Mouse (Mus musculus) stomach, embryonic 14.5 days (tissue): ENCODE measurements at regions not wholly inside any gene's neighbourhood (a gene's known extent, or its start where the extent isn't known, plus 50 kb on each side); places are given as distances from the start of the nearest gene placed in this dataset.

Experiments
- ATAC-seq: fragments of 200-750 bp; cut with Nextera tagmentation; 2 replicates; pipeline ENCODE4 v1.8.0; 2017; ENCODE audit warnings: low read depth, moderate TSS enrichment; ENCODE audit not compliant: insufficient number of reproducible peaks, insufficient read depth, low FRiP score
- H3K27ac ChIP-seq: fragments of 300-500 bp; sonication (generic); 2 replicates; pipeline ENCODE4 v1.5.1; 2014; ENCODE audit warnings: mild to moderate bottlenecking, low read length, moderate library complexity, mixed read lengths
- H3K27me3 ChIP-seq: fragments of 300-500 bp; sonication (generic); 2 replicates; pipeline ENCODE4 v1.6.1; 2014; ENCODE audit warnings: low read length, control low read depth, mixed read lengths; ENCODE audit not compliant: control insufficient read depth, insufficient read depth
- H3K36me3 ChIP-seq: fragments of 300-500 bp; sonication (generic); 2 replicates; pipeline ENCODE4 v1.6.1; 2014; ENCODE audit warnings: mild to moderate bottlenecking, control low read depth, low read length, moderate library complexity, mixed read lengths; ENCODE audit not compliant: control insufficient read depth, insufficient read depth
- H3K4me1 ChIP-seq: fragments of 300-500 bp; sonication (generic); 2 replicates; pipeline ENCODE4 v1.6.1; 2014; ENCODE audit warnings: low read length, control low read depth, mixed read lengths; ENCODE audit not compliant: control insufficient read depth, insufficient read depth
- H3K4me2 ChIP-seq: fragments of 300-500 bp; sonication (generic); replicated peaks from 2 replicates; pipeline ENCODE4 v1.6.1; 2014; ENCODE audit warnings: low read depth, low read length, control low read depth
- H3K4me3 ChIP-seq: fragments of 300-500 bp; sonication (generic); 2 replicates; pipeline ENCODE4 v1.5.1; 2014; ENCODE audit warnings: low read depth, low read length, control low read depth
- H3K9ac ChIP-seq: fragments of 300-500 bp; sonication (generic); replicated peaks from 2 replicates; pipeline ENCODE4 v1.6.1; 2014; ENCODE audit warnings: low read depth, mild to moderate bottlenecking, control low read depth, low read length, moderate library complexity, mixed read lengths
- H3K9me3 ChIP-seq: fragments of 300-500 bp; sonication (generic); 2 replicates; pipeline ENCODE4 v1.6.1; 2016; ENCODE audit warnings: low read depth, low read length, control low read depth; ENCODE audit not compliant: control insufficient read depth
- WGBS: fragments of 180-500 bp; shearing (Covaris S2); extraction: QIAGEN DNeasy Blood & Tissue Kit; methylation state at CpG from one replicate; pipeline ENCODE4 v1.1.7; 2014; 5-methylcytosine and 5-hydroxymethylcytosine counted together

- no peaks in the 10 kb centered on the region for H3K36me3 ChIP-seq
- no peak overlapping the region for H3K4me3 ChIP-seq
- no peak overlapping the region for H3K27ac ChIP-seq
- ATAC-seq: no peak
- H3K27me3 ChIP-seq: no peaks in the 10 kb centered on the region
- no peaks in the 10 kb centered on the region; the same call in 1 of the 2 replicates for H3K9me3 ChIP-seq
- H3K4me1 ChIP-seq: no peaks in the 10 kb centered on the region
- WGBS: 74% methylated on average over 3 of the region's 3 CpGs
- H3K9ac ChIP-seq: no peak overlapping the region
- no peak overlapping the region for H3K4me2 ChIP-seq
Measured at GRCm38 (mm10) chr10:122515698-122516097, 67.4 kb downstream of the Avpr1a start.

- Histone ChIP-seq H3K36me3 (no peaks in the 10 kb centered on the region), H3K27ac (no peak overlapping the region), H3K9me3 (no peaks in the 10 kb centered on the region), H3K4me3 (no peak overlapping the region), H3K4me1 (no peaks in the 10 kb centered on the region), H3K27me3 (no peaks in the 10 kb centered on the region), H3K9ac (no peak overlapping the region), H3K4me2 (no peak overlapping the region)
- ATAC-seq: no peak
- WGBS: 87% methylated on average over 4 of the region's 4 CpGs
Measured at GRCm38 (mm10) chr10:122519274-122519790, 71.0 kb downstream of the Avpr1a start.

- no peaks in the 10 kb centered on the region for H3K4me1 ChIP-seq
- no peak for ATAC-seq
- no peak overlapping the region for H3K4me3 ChIP-seq
- no peak overlapping the region for H3K4me2 ChIP-seq
- H3K36me3 ChIP-seq: no peaks in the 10 kb centered on the region
- H3K27ac ChIP-seq: no peak overlapping the region
- H3K27me3 ChIP-seq: no peaks in the 10 kb centered on the region
- H3K9ac ChIP-seq: no peak overlapping the region
- no peaks in the 10 kb centered on the region for H3K9me3 ChIP-seq
- WGBS: 87% methylated on average over 7 of the region's 7 CpGs
Measured at GRCm38 (mm10) chr10:122519981-122520380, 71.7 kb downstream of the Avpr1a start.

- no peaks in the 10 kb centered on the region for H3K27me3 ChIP-seq
- H3K9ac ChIP-seq: no peak overlapping the region
- no peaks in the 10 kb centered on the region for H3K4me1 ChIP-seq
- H3K9me3 ChIP-seq: no peaks in the 10 kb centered on the region
- H3K4me2 ChIP-seq: no peak overlapping the region
- no peak for ATAC-seq
- H3K4me3 ChIP-seq: no peak overlapping the region
- H3K36me3 ChIP-seq: no peaks in the 10 kb centered on the region
- no peak overlapping the region for H3K27ac ChIP-seq
- WGBS: 69% methylated on average over 3 of the region's 3 CpGs
Measured at GRCm38 (mm10) chr10:122522631-122523030, 74.3 kb downstream of the Avpr1a start.

- no peak for ATAC-seq
- 76% methylated on average over 7 of the region's 7 CpGs for WGBS
- Histone ChIP-seq H3K4me2 (no peak overlapping the region), H3K4me3 (no peak overlapping the region), H3K27ac (no peak overlapping the region), H3K36me3 (no peaks in the 10 kb centered on the region), H3K9me3 (no peaks in the 10 kb centered on the region), H3K27me3 (no peaks in the 10 kb centered on the region), H3K4me1 (no peaks in the 10 kb centered on the region), H3K9ac (no peak overlapping the region)
Measured at GRCm38 (mm10) chr10:122525360-122525759, 77.1 kb downstream of the Avpr1a start.

GRCm38 (mm10) chr10:122525807-122526206 lies 77.5 kb downstream of the Avpr1a start:
- 71% methylated on average over 6 of the region's 6 CpGs for WGBS
- H3K27me3 ChIP-seq: no peaks in the 10 kb centered on the region
- H3K4me3 ChIP-seq: no peak overlapping the region
- H3K9me3 ChIP-seq: no peaks in the 10 kb centered on the region
- no peaks in the 10 kb centered on the region for H3K4me1 ChIP-seq
- no peak for ATAC-seq
- no peaks in the 10 kb centered on the region for H3K36me3 ChIP-seq
- H3K27ac ChIP-seq: no peak overlapping the region
- no peak overlapping the region for H3K4me2 ChIP-seq
- no peak overlapping the region for H3K9ac ChIP-seq

GRCm38 (mm10) chr10:122528222-122528621 lies 79.9 kb downstream of the Avpr1a start:
- H3K9ac ChIP-seq: no peak overlapping the region
- H3K9me3 ChIP-seq: no peaks in the 10 kb centered on the region
- no peak for ATAC-seq
- no peak overlapping the region for H3K4me3 ChIP-seq
- H3K4me2 ChIP-seq: no peak overlapping the region
- H3K36me3 ChIP-seq: no peaks in the 10 kb centered on the region
- no peak overlapping the region for H3K27ac ChIP-seq
- H3K4me1 ChIP-seq: no peaks in the 10 kb centered on the region
- 73% methylated on average over 10 of the region's 10 CpGs for WGBS
- H3K27me3 ChIP-seq: no peaks in the 10 kb centered on the region

GRCm38 (mm10) chr10:122528973-122529703 lies 80.8 kb downstream of the Avpr1a start:
- no peak overlapping the region for H3K9ac ChIP-seq
- ATAC-seq: peak; percentile 56; the same call in 1 of the 2 replicates
- H3K36me3 ChIP-seq: no peaks in the 10 kb centered on the region
- no peak overlapping the region for H3K4me2 ChIP-seq
- H3K27ac ChIP-seq: no peak overlapping the region
- H3K4me1 ChIP-seq: no peaks in the 10 kb centered on the region
- no peaks in the 10 kb centered on the region for H3K9me3 ChIP-seq
- 29% methylated on average over 4 of the region's 4 CpGs for WGBS
- no peak overlapping the region for H3K4me3 ChIP-seq
- no peaks in the 10 kb centered on the region for H3K27me3 ChIP-seq

- ATAC-seq: no peak
Measured at GRCm38 (mm10) chr10:122534714-122535113, 86.4 kb downstream of the Avpr1a start.

More at GRCm38 (mm10) chr10:122534714-122535113, 86.4 kb downstream of the Avpr1a start:
- Histone ChIP-seq H3K27me3 (no peaks in the 10 kb centered on the region), H3K4me3 (no peak overlapping the region), H3K4me1 (no peaks in the 10 kb centered on the region; the same call in 1 of the 2 replicates), H3K9me3 (no peaks in the 10 kb centered on the region), H3K4me2 (no peak overlapping the region), H3K36me3 (no peaks in the 10 kb centered on the region), H3K9ac (no peak overlapping the region), H3K27ac (no peak overlapping the region)
- 87% methylated on average over 5 of the region's 5 CpGs for WGBS
